Mouse (Mus musculus) olfactory bulb, adult 2 months (tissue): ENCODE measurements around the gene C2. TPM values are rescaled to one million over a fixed set of nuclear protein-coding genes. Genes with fewer than 3 reads are reported as not detected.
"Not testable (repeated sequence)": the region's sequence is repeated elsewhere in the genome, so short reads cannot be mapped to it uniquely, and the experiment has no call there.

Experiments
- H3K27ac ChIP-seq: fragments of 200-500 bp; 2 replicates; pipeline ENCODE4 v1.5.1; 2012; ENCODE audit warnings: low read depth, low read length; ENCODE audit not compliant: insufficient read depth
- H3K4me1 ChIP-seq: fragments of 200-500 bp; 2 replicates; pipeline ENCODE4 v1.6.1; 2012; ENCODE audit warnings: low read length; ENCODE audit not compliant: control insufficient read depth, insufficient read depth
- H3K4me3 ChIP-seq: fragments of 200-500 bp; 2 replicates; pipeline ENCODE4 v1.5.1; 2012; ENCODE audit warnings: mild to moderate bottlenecking, low read depth, low read length, moderate library complexity; ENCODE audit not compliant: insufficient read depth
- CTCF ChIP-seq: fragments of 200-500 bp; IDR thresholded peaks from 2 replicates; pipeline ENCODE4 v1.5.1; 2012; ENCODE audit warnings: low read depth, mild to moderate bottlenecking, low read length, moderate library complexity; ENCODE audit not compliant: insufficient read depth
- POLR2A ChIP-seq: fragments of 200-500 bp; IDR thresholded peaks from 2 replicates; pipeline ENCODE4 v1.6.1; 2012; ENCODE audit warnings: mild to moderate bottlenecking, low read depth, low read length, moderate library complexity; ENCODE audit not compliant: insufficient read depth
- WGBS: fragments of 180-500 bp; shearing (Covaris S2); methylation state at CpG from one replicate; pipeline ENCODE4 v1.1.7; 2018; 5-methylcytosine and 5-hydroxymethylcytosine counted together
- polyA plus RNA-seq: library from polyadenylated mRNA; stranded (reverse); fragments of >200 nt; gene quantifications from 2 replicates; pipeline ENCODE4 v1.2.4, GENCODE M21; 2012; ENCODE audit warnings: low replicate concordance; ENCODE audit not compliant: missing spikeins, insufficient read depth, insufficient read length

Gene C2
- polyA plus RNA-seq, 1 experiment: not detected

DNA sequence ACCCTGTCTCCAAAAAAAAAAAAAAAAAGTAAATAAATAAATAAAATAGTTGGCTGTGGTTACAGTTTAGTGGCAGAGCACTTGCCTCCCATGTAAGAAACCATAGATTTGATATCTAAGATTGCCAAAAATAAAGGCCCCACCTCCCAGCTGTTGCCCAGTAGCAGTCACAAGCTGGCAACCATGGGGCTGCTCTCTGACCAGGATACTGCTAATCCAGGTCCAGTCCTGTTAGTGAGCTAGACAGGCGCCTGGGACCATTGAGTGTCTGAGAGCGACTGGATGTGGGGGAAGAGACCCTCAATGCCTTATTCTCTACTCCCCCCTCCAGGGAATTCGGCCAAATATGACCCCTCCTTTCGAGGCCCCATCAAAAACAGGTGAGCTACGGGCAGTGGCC lies 18.3 kb upstream of the C2 start:
- Histone ChIP-seq H3K4me3 (no peak overlapping the region), H3K4me1 (0 out of 2 replicates have a peak, but pooled peaks cover 2% of the 10 kb centered on the region), H3K27ac (no peak overlapping the region)
- TF ChIP-seq POLR2A (no peak), CTCF (no peak)
- 90% methylated on average over 5 of the region's 5 CpGs for WGBS

DNA sequence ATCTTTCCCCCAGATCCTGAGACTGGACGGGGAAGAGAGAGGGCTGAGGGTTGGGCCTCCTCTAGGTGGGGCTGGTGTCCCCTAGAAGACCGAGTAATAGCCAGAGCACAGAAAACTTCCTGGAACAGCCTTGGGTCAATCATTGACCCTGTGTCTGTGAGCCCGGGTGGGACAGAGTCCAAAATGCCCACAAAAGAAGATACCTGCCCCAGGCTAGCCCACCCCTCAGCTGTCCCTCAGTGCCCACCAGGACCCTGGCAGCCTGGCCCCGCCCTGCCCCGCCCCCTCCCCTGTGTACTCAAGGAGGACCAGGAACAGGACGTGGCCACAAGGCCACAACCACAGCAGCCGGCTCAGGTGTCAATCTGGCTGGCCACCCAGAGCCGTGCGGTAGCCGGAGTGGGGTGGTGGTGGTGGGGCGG lies 17.4 kb upstream of the C2 start:
- Histone ChIP-seq H3K27ac (no peak overlapping the region), H3K4me3 (no peak overlapping the region), H3K4me1 (0 out of 2 replicates have a peak, but pooled peaks cover 2% of the 10 kb centered on the region)
- TF ChIP-seq CTCF (no peak), POLR2A (no peak)
- WGBS: 27% methylated on average over 11 of the region's 11 CpGs

DNA sequence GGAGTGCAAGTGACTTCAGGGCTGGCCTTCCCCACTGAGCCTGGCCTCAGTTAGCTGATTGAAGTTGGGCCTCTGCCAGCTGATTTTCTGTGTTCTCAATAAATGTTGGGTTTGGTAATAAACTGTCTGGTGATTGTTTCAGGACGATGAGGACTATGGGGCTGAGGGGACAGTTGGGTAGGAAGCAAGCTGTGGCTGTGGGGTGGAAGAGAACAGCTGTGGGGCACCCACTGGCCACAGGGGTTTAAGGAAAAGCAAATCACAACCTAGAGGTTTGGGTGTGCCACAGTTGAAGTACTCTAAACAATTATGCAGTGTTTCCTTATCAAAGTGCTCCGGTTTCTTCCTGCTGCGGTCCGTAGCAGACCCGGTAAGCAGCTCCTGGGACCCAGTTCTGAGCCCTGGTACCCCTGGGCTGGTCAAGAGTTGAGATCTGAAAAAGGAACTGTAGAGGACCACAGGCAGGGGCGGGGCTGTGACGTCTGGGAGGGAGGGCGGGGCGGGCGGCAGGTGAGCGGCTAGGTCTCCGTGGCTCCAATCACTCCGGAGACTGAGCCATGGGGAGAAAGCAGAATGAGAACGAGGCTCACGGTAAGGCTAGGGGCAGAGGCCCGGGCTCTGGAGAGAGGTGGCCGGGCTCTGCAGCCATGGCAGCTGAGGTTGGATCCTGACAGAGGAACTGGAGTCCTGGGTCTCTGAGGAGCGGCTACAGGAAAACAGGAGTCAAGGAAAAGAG lies 16.0 kb upstream of the C2 start, which contains the start of gene Slc44a4:
Gene Slc44a4, plus strand, starts transcription at position 537 of the 736 bp plus-strand sequence.
- Histone ChIP-seq H3K27ac (no peak within 1 kb of the TSS), H3K4me1 (0 out of 2 replicates have a peak, but pooled peaks cover 2% of the 10 kb centered on the region), H3K4me3 (no peak within 1 kb of the TSS)
- WGBS: 48% methylated on average over 18 of the region's 18 CpGs
- TF ChIP-seq POLR2A (no peak), CTCF (no peak)

DNA sequence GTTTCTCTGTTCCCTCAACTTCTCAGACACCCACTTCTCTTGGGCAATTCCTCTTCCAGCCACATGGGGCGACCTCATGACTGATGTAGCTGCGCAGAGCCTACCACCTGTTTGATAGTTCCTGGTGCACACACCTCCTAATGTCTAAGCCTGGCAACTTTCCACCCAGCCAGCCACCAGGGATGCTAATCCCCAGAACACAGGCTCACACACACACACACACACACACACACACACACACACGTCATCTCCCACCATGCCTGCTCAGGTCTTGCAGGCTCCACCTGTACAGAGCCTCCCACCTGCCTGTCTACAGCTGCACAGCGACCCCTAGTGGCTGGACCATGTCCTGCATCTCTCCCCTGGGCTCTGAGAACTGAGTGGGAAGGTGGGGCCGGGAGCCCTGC lies 13.9 kb upstream of the C2 start:
- 36% methylated on average over 5 of the region's 5 CpGs for WGBS
- no peak overlapping the region for H3K27ac ChIP-seq
- H3K4me1 ChIP-seq: 0 out of 2 replicates have a peak, but pooled peaks cover 2% of the 10 kb centered on the region
- no peak overlapping the region for H3K4me3 ChIP-seq
- TF ChIP-seq POLR2A (no peak), CTCF (peak; percentile 91)

DNA sequence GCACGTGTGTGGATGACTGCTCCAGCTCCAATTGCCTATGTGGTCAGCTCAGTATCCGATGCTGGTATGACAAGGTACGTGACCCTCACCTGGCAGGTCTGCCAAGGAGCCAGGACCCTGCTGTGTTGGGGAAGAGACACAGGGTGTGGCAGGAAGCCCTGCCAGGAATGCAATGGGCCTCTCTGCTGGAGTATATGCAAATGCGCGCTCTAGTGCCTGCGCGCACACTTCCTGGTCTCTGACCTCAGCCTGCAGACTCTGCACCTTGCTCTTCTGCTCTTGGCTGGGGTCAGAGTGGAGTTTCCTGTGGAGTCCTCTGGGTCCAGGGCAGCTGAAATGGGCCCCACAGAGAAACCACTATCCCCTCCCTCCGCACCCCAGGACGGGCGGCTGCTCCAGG lies 12.9 kb upstream of the C2 start:
- 85% methylated on average over 10 of the region's 10 CpGs for WGBS
- Histone ChIP-seq H3K4me1 (0 out of 2 replicates have a peak, but pooled peaks cover 2% of the 10 kb centered on the region), H3K27ac (no peak overlapping the region), H3K4me3 (no peak overlapping the region)
- TF ChIP-seq POLR2A (no peak), CTCF (no peak)

DNA sequence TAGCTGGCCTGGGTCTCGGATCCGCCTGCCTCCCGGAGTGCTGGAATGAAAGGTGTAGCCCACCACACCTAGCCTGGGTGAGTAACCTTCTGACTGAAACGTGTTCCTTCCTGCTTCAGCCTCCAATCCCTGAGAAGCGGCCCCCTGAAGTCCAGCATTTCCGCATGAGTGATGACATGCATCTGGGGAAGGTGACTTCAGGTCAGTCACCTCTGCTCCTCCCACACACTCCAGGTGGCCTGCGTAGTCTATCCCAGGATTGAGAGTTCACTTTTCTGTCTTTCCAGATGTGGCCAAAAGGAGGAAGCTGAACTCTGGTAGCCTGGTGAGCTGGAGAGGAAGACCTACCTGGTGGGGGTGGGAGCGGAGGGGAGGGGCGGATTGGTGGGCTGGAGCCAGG lies 4.8 kb upstream of the C2 start:
- no peak overlapping the region for H3K4me3 ChIP-seq
- peaks cover 3% of the 10 kb centered on the region; the same call in 1 of the 2 replicates for H3K4me1 ChIP-seq
- WGBS: 90% methylated on average over 9 of the region's 9 CpGs
- no peak overlapping the region for H3K27ac ChIP-seq
- TF ChIP-seq CTCF (no peak), POLR2A (no peak)

DNA sequence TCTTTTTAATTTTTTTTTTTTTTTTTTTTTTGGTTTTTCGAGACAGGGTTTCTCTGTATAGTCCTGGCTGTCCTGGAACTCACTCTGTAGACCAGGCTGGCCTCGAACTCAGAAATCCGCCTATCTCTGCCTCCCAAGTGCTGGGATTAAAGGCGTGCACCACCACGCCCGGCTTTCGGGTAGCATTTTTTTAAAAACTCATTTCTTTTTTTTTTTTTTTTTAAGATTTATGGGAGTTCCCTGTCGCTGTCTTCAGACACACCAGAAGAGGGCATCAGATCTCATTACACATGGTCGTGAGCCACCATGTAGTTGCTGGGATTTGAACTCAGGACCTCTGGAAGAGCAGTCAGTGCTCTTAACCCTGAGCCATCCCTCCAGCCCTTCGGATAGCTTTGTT lies 3.9 kb upstream of the C2 start:
- H3K4me3 ChIP-seq, H3K27ac ChIP-seq, H3K4me1 ChIP-seq: not testable (repeated sequence)
- 89% methylated on average over 9 of the region's 10 CpGs for WGBS

DNA sequence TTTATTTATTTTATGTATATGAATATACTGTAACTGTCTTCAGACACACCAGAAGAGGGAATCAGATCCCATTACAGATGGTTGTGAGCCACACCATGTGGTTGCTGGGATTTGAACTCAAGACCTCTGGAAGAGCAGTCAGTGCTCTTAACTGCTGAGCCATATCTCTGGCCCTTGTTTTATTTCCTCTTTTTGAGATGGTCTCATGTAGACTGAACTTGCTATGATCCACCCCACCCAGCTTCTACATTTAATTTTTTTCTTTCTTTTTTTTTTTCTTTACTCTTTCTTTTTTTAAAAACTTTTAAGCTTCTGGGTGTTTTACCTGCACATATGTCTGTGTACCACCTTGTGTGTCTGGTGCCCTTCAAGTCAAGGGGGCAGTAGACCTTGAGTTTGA lies 2.8 kb upstream of the C2 start:
- peaks cover 11% of the 10 kb centered on the region for H3K4me1 ChIP-seq
- H3K4me3 ChIP-seq, H3K27ac ChIP-seq: not testable (repeated sequence)

DNA sequence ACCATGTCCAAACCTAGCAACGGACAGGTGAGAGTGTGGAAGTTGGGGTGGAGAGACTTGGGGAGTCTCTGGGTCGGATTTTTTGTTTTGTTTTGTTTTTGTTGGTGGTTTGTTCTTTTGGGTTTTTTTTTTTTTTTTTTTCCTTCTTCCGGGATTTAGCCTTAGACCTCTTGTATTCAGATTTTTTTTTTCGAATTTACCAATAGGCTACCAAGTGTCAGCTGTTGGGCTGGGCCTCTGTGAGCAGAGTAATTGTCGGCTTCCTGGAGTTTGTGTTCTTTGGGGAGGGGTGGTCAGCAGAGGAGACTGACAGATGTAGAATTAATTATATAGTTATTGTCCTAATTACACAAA lies 1.8 kb upstream of the C2 start:
- WGBS: under 1% methylated on average over 5 of the region's 5 CpGs
- peaks cover 21% of the 10 kb centered on the region for H3K4me1 ChIP-seq
- H3K27ac ChIP-seq: peak overlapping the region; percentile 31; the same call in 1 of the 2 replicates
- peak overlapping the region; percentile 99 for H3K4me3 ChIP-seq
- TF ChIP-seq CTCF (no peak), POLR2A (no peak)
